Mouse (Mus musculus) bone marrow macrophage, adult 2 months (primary cell): ENCODE measurements at regions not wholly inside any gene's neighbourhood (a gene's known extent, or its start where the extent isn't known, plus 50 kb on each side); places are given as distances from the start of the nearest gene placed in this dataset.

Experiments used
- CTCF ChIP-seq: IDR thresholded peaks from 2 replicates; pipeline ENCODE4 v1.5.1; 2012; ENCODE audit warnings: low read depth, mild to moderate bottlenecking, low read length, moderate library complexity
- POLR2A ChIP-seq: IDR thresholded peaks from 2 replicates; pipeline ENCODE4 v1.6.1; 2012; ENCODE audit warnings: mild to moderate bottlenecking, low read depth, low read length, borderline replicate concordance

DNA sequence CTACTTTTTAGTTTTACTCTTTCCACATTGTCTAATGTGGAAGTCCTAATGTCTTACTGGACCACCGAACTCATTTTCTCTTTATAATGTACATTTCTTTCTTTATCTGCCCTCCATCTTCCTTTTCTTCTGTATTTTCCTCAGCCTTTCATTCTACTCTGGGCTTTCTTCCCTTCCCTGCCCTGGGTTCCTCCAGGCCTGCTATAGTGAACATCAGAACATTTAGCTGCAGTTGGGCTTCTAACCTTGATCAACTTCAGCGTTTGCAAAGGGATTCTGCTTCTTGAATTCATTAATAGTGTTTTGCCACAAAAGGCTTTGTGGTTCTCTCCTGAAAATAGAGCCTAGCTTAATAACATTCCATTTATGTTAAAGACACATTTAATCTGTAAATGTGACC lies 342.5 kb upstream of the Tmem161b start:
- TF ChIP-seq CTCF, result no peak
- TF ChIP-seq POLR2A, result no peak
